Mouse (Mus musculus): ENCODE results near the gene Mfn2. TPM values are rescaled to one million over a fixed set of nuclear protein-coding genes. Genes with fewer than 3 reads are reported as not detected.

Gene Mfn2
- polyA plus RNA-seq, 2 experiments = 29.6 to 29.8 TPM

GRCm38 (mm10) chr4:147940576-147941044, 36.1 kb upstream of the Mfn2 start, which contains the start of gene 2510039O18Rik:
Gene 2510039O18Rik (plus strand): TSS chr4:147940895.
- H3K27ac ChIP-seq (replicated peaks; ENCODE audit: low read depth, low read length) = peak within 1 kb of the TSS; percentile 93
- peak within 1 kb of the TSS; percentile 89 for H3K4me3 ChIP-seq (replicated peaks; ENCODE audit: low read length)
- peak; percentile 73 for ATAC-seq (ENCODE audit: low FRiP score, low read depth)
- DNase-seq (ENCODE audit: low spot score) = peak; percentile 97
- no peaks in the 10 kb centered on the region for H3K27me3 ChIP-seq (ENCODE audit: control insufficient read depth, insufficient read depth, low read length)
- no peaks in the 10 kb centered on the region for H3K9me3 ChIP-seq (ENCODE audit: control insufficient read depth, low read length)
- WGBS = under 1% methylated on average over 24 of the region's 35 CpGs
- peak within 1 kb of the TSS; percentile 93 for H3K4me2 ChIP-seq (replicated peaks; ENCODE audit: low read depth, low read length, severe bottlenecking)
- TF ChIP-seq POLR2A (IDR thresholded peaks at IDR 0.05; ENCODE audit: borderline replicate concordance, extremely low read depth, insufficient read depth, insufficient read length) = no peak
- peak within 1 kb of the TSS; percentile 82 for H3K9ac ChIP-seq (ENCODE audit: low read depth, low read length, severe bottlenecking)
- peaks cover 46% of the 10 kb centered on the region for H3K4me1 ChIP-seq (ENCODE audit: control insufficient read depth, insufficient read depth, low read length)
- H3K36me3 ChIP-seq (ENCODE audit: control insufficient read depth, insufficient read depth, low read length) = peaks cover 32% of the 10 kb centered on the region

- ATAC-seq (ENCODE audit: low FRiP score, low read depth) (peak; percentile 7; the same call in 1 of the 2 replicates), DNase-seq (ENCODE audit: low spot score) (peak; percentile 77)
- peaks cover 49% of the 10 kb centered on the region for H3K4me1 ChIP-seq (ENCODE audit: control insufficient read depth, insufficient read depth, low read length)
- WGBS = 41% methylated on average over 9 of the region's 9 CpGs
- H3K36me3 ChIP-seq (ENCODE audit: control insufficient read depth, insufficient read depth, low read length) = peaks cover 27% of the 10 kb centered on the region
- H3K27ac ChIP-seq (replicated peaks; ENCODE audit: low read depth, low read length) = peak overlapping the region; percentile 93
- no peaks in the 10 kb centered on the region for H3K9me3 ChIP-seq (ENCODE audit: control insufficient read depth, low read length)
- no peaks in the 10 kb centered on the region for H3K27me3 ChIP-seq (ENCODE audit: control insufficient read depth, insufficient read depth, low read length)
- H3K9ac ChIP-seq (ENCODE audit: low read depth, low read length, severe bottlenecking) = peak overlapping the region; percentile 82; the same call in 1 of the 2 replicates
- TF ChIP-seq POLR2A (IDR thresholded peaks at IDR 0.05; ENCODE audit: borderline replicate concordance, extremely low read depth, insufficient read depth, insufficient read length) = no peak
- H3K4me3 ChIP-seq (replicated peaks; ENCODE audit: low read length) = peak overlapping the region; percentile 89; the same call in 1 of the 2 replicates
- H3K4me2 ChIP-seq (replicated peaks; ENCODE audit: low read depth, low read length, severe bottlenecking) = peak overlapping the region; percentile 40
These were observed 35.6 kb upstream of the Mfn2 start for GRCm38 (mm10) chr4:147940111-147940510.

- H3K27ac ChIP-seq (replicated peaks; ENCODE audit: low read depth, low read length) = peak overlapping the region; percentile 93
These were observed 33.9 kb upstream of the Mfn2 start for GRCm38 (mm10) chr4:147938148-147939096.

GRCm38 (mm10) chr4:147937486-147937885, 33.0 kb upstream of the Mfn2 start:
- peak overlapping the region; percentile 50; the same call in 1 of the 2 replicates for H3K4me2 ChIP-seq (replicated peaks; ENCODE audit: low read depth, low read length, severe bottlenecking)
- 71% methylated on average over 5 of the region's 5 CpGs for WGBS
- H3K4me3 ChIP-seq (replicated peaks; ENCODE audit: low read length) = no peak overlapping the region
- DNase-seq (ENCODE audit: low spot score) = no peak
- no peak for TF ChIP-seq POLR2A (IDR thresholded peaks at IDR 0.05; ENCODE audit: borderline replicate concordance, extremely low read depth, insufficient read depth, insufficient read length)
- no peaks in the 10 kb centered on the region for H3K27me3 ChIP-seq (ENCODE audit: control insufficient read depth, insufficient read depth, low read length)
- no peaks in the 10 kb centered on the region for H3K9me3 ChIP-seq (ENCODE audit: control insufficient read depth, low read length)
- H3K4me1 ChIP-seq (ENCODE audit: control insufficient read depth, insufficient read depth, low read length) = peaks cover 63% of the 10 kb centered on the region
- no peak for ATAC-seq (ENCODE audit: low FRiP score, low read depth)
- H3K9ac ChIP-seq (ENCODE audit: low read depth, low read length, severe bottlenecking) = no peak overlapping the region
- peaks cover 8% of the 10 kb centered on the region; the same call in 1 of the 2 replicates for H3K36me3 ChIP-seq (ENCODE audit: control insufficient read depth, insufficient read depth, low read length)
- H3K27ac ChIP-seq (replicated peaks; ENCODE audit: low read depth, low read length) = no peak overlapping the region

More at GRCm38 (mm10) chr4:147938148-147939096, 33.9 kb upstream of the Mfn2 start:
- Histone ChIP-seq H3K9me3 (ENCODE audit: control insufficient read depth, low read length) (no peaks in the 10 kb centered on the region), H3K36me3 (ENCODE audit: control insufficient read depth, insufficient read depth, low read length) (peaks cover 11% of the 10 kb centered on the region), H3K4me2 (replicated peaks; ENCODE audit: low read depth, low read length, severe bottlenecking) (peak overlapping the region; percentile 13; the same call in 1 of the 2 replicates), H3K4me1 (ENCODE audit: control insufficient read depth, insufficient read depth, low read length) (peaks cover 61% of the 10 kb centered on the region), H3K9ac (ENCODE audit: low read depth, low read length, severe bottlenecking) (no peak overlapping the region), H3K4me3 (replicated peaks; ENCODE audit: low read length) (no peak overlapping the region), H3K27me3 (ENCODE audit: control insufficient read depth, insufficient read depth, low read length) (no peaks in the 10 kb centered on the region)
- WGBS = 31% methylated on average over 14 of the region's 14 CpGs
- DNase-seq (ENCODE audit: low spot score) = peak; percentile 78
- ATAC-seq (ENCODE audit: low FRiP score, low read depth) = no peak
- no peak for TF ChIP-seq POLR2A (IDR thresholded peaks at IDR 0.05; ENCODE audit: borderline replicate concordance, extremely low read depth, insufficient read depth, insufficient read length)

- DNase-seq (ENCODE audit: low spot score) (no peak), ATAC-seq (ENCODE audit: low FRiP score, low read depth) (no peak)
- H3K36me3 ChIP-seq (ENCODE audit: control insufficient read depth, insufficient read depth, low read length) = peaks cover 8% of the 10 kb centered on the region; the same call in 1 of the 2 replicates
- H3K4me1 ChIP-seq (ENCODE audit: control insufficient read depth, insufficient read depth, low read length) = peaks cover 59% of the 10 kb centered on the region
- 45% methylated on average over 3 of the region's 3 CpGs for WGBS
- H3K4me2 ChIP-seq (replicated peaks; ENCODE audit: low read depth, low read length, severe bottlenecking) = peak overlapping the region; percentile 50
- H3K27me3 ChIP-seq (ENCODE audit: control insufficient read depth, insufficient read depth, low read length) = no peaks in the 10 kb centered on the region
- H3K27ac ChIP-seq (replicated peaks; ENCODE audit: low read depth, low read length) = peak overlapping the region; percentile 77; the same call in 1 of the 2 replicates
- peak overlapping the region; percentile 87 for H3K9ac ChIP-seq (ENCODE audit: low read depth, low read length, severe bottlenecking)
- H3K9me3 ChIP-seq (ENCODE audit: control insufficient read depth, low read length) = no peaks in the 10 kb centered on the region
- no peak for TF ChIP-seq POLR2A (IDR thresholded peaks at IDR 0.05; ENCODE audit: borderline replicate concordance, extremely low read depth, insufficient read depth, insufficient read length)
- peak overlapping the region; percentile 71 for H3K4me3 ChIP-seq (replicated peaks; ENCODE audit: low read length)
These were observed 32.5 kb upstream of the Mfn2 start for GRCm38 (mm10) chr4:147937021-147937420.
